Mouse (Mus musculus) liver, embryonic 15.5 days (tissue): Measurements from ENCODE around the gene Tm2d3. TPM values are rescaled to one million over a fixed set of nuclear protein-coding genes. Genes with fewer than 3 reads are reported as not detected.
A peak's percentile ranks its signal among the peaks of the same experiment; 100 is the strongest.

Source experiments
- ATAC-seq: fragments of 200-750 bp; cut with Nextera tagmentation; 2 replicates; pipeline ENCODE4 v1.8.0; 2017; ENCODE audit warnings: moderate number of reproducible peaks, mild to moderate bottlenecking, moderate library complexity; ENCODE audit not compliant: insufficient read depth
- H3K27ac ChIP-seq: fragments of 300-500 bp; sonication (generic); replicated peaks from 2 replicates; pipeline ENCODE4 v1.5.1; 2015; ENCODE audit warnings: mild to moderate bottlenecking, inconsistent platforms
- H3K27me3 ChIP-seq: fragments of 300-500 bp; sonication (generic); 2 replicates; pipeline ENCODE4 v1.6.1; 2015; ENCODE audit warnings: mild to moderate bottlenecking, inconsistent platforms
- H3K36me3 ChIP-seq: fragments of 300-500 bp; sonication (generic); replicated peaks from 2 replicates; pipeline ENCODE4 v1.6.1; 2015; ENCODE audit warnings: moderate library complexity, mild to moderate bottlenecking, inconsistent platforms
- H3K4me1 ChIP-seq: fragments of 300-500 bp; sonication (generic); replicated peaks from 2 replicates; pipeline ENCODE4 v1.6.1; 2015; ENCODE audit warnings: inconsistent platforms
- H3K4me2 ChIP-seq: fragments of 300-500 bp; sonication (generic); 2 replicates; pipeline ENCODE4 v1.6.1; 2015; ENCODE audit warnings: moderate library complexity, mild to moderate bottlenecking, inconsistent platforms
- H3K4me3 ChIP-seq: fragments of 300-500 bp; sonication (generic); replicated peaks from 2 replicates; pipeline ENCODE4 v1.5.1; 2015; ENCODE audit warnings: mild to moderate bottlenecking, inconsistent platforms
- H3K9ac ChIP-seq: fragments of 300-500 bp; sonication (generic); 2 replicates; pipeline ENCODE4 v1.6.1; 2015; ENCODE audit warnings: moderate library complexity, mild to moderate bottlenecking, inconsistent platforms
- H3K9me3 ChIP-seq: fragments of 300-500 bp; sonication (generic); replicated peaks from 2 replicates; pipeline ENCODE4 v1.6.1; 2016; ENCODE audit warnings: inconsistent platforms
- WGBS: fragments of 180-500 bp; shearing (Covaris S2); methylation state at CpG from one replicate; pipeline ENCODE4 v1.1.7; 2015; ENCODE audit warnings: mixed read lengths; ENCODE audit not compliant: insufficient replicate concordance; 5-methylcytosine and 5-hydroxymethylcytosine counted together
- polyA plus RNA-seq: library from polyadenylated mRNA; unstranded; fragments of >200 nt; fragmentation: Nextera tagmentation; extraction: Ambion mirVana; gene quantifications from 2 replicates; pipeline ENCODE4 v1.2.1, GENCODE M21; 2015

Tm2d3 gene
- polyA plus RNA-seq: 28.9 and 30.8 TPM in 2 replicates

DNA sequence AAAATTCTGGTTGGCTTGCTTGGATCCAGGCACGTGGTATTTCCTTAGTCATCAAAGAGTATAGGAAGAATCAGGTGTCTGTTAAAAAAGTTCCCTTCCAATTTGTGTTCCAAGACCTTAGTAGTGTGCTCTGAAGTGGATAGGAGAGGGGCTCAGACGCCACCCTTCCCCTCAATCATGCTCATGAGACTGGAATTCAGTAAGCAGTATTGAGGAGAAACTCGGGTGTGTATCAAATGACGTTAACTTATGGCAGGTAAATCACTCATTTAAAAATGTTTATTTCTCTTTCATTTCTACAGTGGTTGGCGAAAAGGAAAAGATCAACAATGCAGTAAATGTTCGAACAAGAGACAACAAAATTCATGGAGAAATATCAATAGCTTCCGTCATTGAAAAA lies at the start of gene Tm2d3:
Tm2d3 (plus strand) TSS at position 301 of the 400 bp plus-strand sequence.
- WGBS: 78% methylated on average over 7 of the region's 7 CpGs
- ATAC-seq: no peak
- Histone ChIP-seq H3K27me3 (no peaks in the 10 kb centered on the region), H3K4me1 (peaks cover 21% of the 10 kb centered on the region), H3K9ac (no peak within 1 kb of the TSS), H3K4me2 (no peak within 1 kb of the TSS), H3K36me3 (peaks cover 50% of the 10 kb centered on the region), H3K4me3 (no peak within 1 kb of the TSS), H3K9me3 (no peaks in the 10 kb centered on the region), H3K27ac (no peak within 1 kb of the TSS)

DNA sequence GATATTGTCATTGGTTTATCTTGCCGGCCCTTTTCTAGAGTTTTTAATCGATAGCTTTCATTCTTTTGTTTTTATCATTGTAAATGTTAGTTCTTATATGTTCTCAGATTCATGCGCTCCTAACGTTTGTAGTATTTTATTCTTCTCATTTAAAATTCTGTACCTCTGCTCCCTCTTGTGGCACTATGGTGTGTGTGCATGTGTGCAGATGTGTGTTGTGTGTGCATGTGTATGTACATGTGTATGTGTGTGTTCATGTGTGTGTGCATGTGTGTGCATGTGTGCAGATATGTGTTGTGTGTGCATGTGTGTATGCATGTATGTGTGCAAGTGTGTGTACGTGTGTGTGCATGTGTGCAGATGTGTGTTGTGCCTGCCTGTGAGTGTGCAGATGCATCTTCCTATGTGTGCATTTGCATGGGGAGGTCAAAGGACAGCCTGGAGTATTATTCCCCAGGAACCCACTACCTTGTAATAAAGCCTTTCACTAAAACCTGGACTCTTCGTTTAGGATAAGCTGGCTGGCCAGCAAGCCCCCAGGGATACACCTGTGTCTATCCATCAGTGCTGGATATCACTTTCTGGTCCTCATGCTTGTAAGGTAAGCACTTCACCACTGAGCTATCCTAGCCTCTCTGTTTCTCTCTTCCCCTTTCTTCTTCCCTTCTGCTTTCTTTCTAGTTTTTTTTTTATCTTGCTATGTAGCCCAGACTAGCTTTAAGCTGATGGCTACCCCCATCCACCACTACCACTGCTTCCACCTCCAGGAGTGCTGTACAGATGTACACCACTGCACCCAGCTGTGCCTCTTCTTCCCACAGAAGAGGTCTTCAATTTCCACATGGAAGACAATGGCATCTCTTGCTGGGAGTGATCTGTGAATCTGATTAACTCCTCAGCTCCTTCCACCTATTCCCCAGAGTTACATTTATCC lies 48.3 kb upstream of the Tm2d3 start:
- H3K4me3 ChIP-seq: no peak overlapping the region
- H3K4me2 ChIP-seq: no peak overlapping the region
- no peak overlapping the region for H3K9ac ChIP-seq
- 45% methylated on average over 6 of the region's 6 CpGs for WGBS
- no peak overlapping the region for H3K27ac ChIP-seq
- no peaks in the 10 kb centered on the region for H3K9me3 ChIP-seq
- peaks cover 11% of the 10 kb centered on the region for H3K36me3 ChIP-seq
- H3K4me1 ChIP-seq: peaks cover 71% of the 10 kb centered on the region
- 0 out of 2 replicates have a peak, but pooled peaks cover 6% of the 10 kb centered on the region for H3K27me3 ChIP-seq
- no peak for ATAC-seq

DNA sequence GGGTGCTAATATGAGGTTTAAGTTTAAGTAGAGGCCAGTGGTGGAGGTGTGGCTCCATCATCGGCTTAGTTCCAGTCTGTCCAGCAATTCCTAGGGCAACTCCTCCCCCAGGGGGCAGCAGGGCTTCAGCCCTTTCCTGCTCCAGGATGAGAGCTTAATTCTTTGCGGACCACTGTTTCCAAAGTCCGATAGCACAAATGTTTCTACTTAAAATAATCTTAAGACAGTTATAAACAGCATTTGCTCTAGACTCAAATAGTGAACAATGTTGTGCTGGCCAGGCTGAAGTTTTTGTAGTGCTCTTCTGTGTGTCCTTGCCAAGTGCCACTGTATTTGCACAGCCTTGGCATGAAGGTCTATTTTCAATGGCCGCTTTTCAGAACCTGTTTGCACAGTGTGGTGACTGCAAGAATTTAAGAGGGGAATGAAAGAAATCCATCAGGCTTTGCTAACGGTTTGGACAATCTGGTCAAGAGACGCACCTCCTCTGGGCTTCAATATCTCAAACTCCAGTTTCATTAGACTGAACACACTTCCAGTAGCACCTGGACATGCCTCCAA lies 47.0 kb upstream of the Tm2d3 start:
- H3K9ac ChIP-seq: no peak overlapping the region
- peak overlapping the region; percentile 83 for H3K4me3 ChIP-seq
- 48% methylated on average over 6 of the region's 6 CpGs for WGBS

DNA sequence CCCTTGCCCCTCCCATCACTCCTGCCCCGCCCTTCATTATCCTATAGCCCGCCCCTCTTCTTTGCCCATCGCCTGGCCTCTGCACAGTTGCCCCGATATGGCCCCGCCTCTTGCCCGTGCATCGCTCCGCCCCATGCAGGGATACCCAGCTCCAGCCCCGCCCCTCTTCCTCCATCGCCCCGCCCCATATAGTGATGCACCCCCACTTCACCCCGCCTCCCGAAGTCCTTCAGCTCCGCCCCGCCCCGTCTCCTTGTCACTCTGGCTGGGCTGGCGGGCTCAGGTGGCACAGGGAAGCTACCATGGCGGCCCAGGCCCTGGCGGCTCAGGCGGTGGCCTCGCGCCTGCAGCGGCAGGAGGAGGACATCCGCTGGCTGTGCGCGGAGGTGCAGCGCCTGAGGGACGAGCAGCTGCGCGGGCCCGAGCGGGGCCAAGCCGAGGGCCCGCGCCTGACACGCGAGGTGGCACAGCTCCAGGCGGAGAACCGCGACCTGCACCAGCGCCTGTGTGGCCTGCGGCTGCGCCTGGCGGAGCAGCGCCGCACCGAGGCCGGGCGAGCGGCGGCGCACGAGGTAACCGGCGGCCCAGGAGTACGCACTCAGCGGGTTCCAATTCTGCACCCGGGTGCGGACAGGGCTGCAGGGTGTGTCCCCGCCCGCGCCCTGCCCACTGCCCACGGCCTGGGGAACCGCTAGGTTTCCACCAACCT lies 46.2 kb upstream of the Tm2d3 start, which contains the start of gene Tarsl2:
Tarsl2 (plus strand) TSS at position 256 of the 709 bp plus-strand sequence.
- H3K36me3 ChIP-seq: peaks cover 29% of the 10 kb centered on the region
- 0 out of 2 replicates have a peak, but pooled peaks cover 6% of the 10 kb centered on the region for H3K27me3 ChIP-seq
- peak within 1 kb of the TSS; percentile 79 for H3K9ac ChIP-seq
- H3K27ac ChIP-seq: peak within 1 kb of the TSS; percentile 94
- H3K4me2 ChIP-seq: peak within 1 kb of the TSS; percentile 97
- under 1% methylated on average over 64 of the region's 64 CpGs for WGBS
- peak; percentile 88 for ATAC-seq
- H3K4me1 ChIP-seq: peaks cover 53% of the 10 kb centered on the region
- H3K4me3 ChIP-seq: peak within 1 kb of the TSS; percentile 83
- no peaks in the 10 kb centered on the region for H3K9me3 ChIP-seq

More for the DNA sequence above, 47.0 kb upstream of the Tm2d3 start:
- no peak for ATAC-seq
- Histone ChIP-seq H3K4me1 (peaks cover 62% of the 10 kb centered on the region), H3K4me2 (peak overlapping the region; percentile 97), H3K9me3 (no peaks in the 10 kb centered on the region), H3K27me3 (0 out of 2 replicates have a peak, but pooled peaks cover 6% of the 10 kb centered on the region), H3K36me3 (peaks cover 21% of the 10 kb centered on the region), H3K27ac (peak overlapping the region; percentile 67)

DNA sequence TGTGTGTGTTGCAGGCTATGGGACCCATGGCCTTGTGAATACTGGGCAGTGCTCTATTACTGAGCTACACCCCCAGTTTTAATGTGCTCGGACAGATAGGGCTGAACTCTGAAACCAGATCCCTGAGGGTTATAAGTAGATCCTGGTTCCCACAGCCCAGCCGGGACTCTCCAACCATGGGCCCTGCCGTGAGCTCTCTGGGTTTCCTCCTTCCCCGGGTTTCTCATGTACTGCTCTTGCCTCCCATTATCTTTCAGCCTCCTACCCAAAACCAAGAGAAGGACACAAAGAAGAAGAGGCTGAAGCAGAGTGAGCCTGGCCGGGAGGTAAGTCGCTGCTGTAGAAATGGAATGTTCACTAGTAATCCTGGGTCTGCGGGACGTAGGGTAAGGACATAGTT lies 45.0 kb upstream of the Tm2d3 start:
- WGBS: 50% methylated on average over 8 of the region's 8 CpGs
- no peak for ATAC-seq
- no peaks in the 10 kb centered on the region for H3K9me3 ChIP-seq
- H3K4me3 ChIP-seq: peak overlapping the region; percentile 83
- peaks cover 40% of the 10 kb centered on the region for H3K36me3 ChIP-seq
- 0 out of 2 replicates have a peak overlapping the region, but pooled peaks have one; percentile 1 for H3K27ac ChIP-seq
- peak overlapping the region; percentile 97 for H3K4me2 ChIP-seq
- H3K4me1 ChIP-seq: peaks cover 41% of the 10 kb centered on the region
- H3K27me3 ChIP-seq: 0 out of 2 replicates have a peak, but pooled peaks cover 6% of the 10 kb centered on the region
- peak overlapping the region; percentile 20; the same call in 1 of the 2 replicates for H3K9ac ChIP-seq

DNA sequence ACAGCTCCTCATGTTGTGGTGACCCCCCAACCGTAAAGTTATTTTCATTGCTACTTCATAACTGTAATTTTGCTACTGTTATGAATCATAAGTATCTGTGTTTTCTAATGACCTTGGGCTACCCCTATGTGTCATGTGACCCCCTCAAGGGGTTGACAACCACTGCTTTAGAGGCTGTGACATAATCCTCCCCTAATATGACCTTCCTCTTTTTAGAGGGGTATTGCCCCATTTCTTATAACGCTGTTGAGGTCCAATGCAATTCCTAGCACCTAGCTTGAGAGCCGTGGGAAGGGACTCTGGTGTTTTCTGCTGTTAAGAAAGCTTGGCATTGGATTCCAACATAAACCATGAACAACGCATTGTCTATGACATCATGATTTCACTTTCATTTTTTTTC lies 40.3 kb upstream of the Tm2d3 start:
- Histone ChIP-seq H3K4me2 (no peak overlapping the region), H3K4me3 (no peak overlapping the region), H3K27me3 (no peaks in the 10 kb centered on the region), H3K9ac (no peak overlapping the region), H3K27ac (no peak overlapping the region), H3K4me1 (peaks cover 11% of the 10 kb centered on the region), H3K36me3 (peaks cover 77% of the 10 kb centered on the region), H3K9me3 (no peaks in the 10 kb centered on the region)
- ATAC-seq: no peak
- WGBS: 75% methylated on average over 4 of the region's 4 CpGs

DNA sequence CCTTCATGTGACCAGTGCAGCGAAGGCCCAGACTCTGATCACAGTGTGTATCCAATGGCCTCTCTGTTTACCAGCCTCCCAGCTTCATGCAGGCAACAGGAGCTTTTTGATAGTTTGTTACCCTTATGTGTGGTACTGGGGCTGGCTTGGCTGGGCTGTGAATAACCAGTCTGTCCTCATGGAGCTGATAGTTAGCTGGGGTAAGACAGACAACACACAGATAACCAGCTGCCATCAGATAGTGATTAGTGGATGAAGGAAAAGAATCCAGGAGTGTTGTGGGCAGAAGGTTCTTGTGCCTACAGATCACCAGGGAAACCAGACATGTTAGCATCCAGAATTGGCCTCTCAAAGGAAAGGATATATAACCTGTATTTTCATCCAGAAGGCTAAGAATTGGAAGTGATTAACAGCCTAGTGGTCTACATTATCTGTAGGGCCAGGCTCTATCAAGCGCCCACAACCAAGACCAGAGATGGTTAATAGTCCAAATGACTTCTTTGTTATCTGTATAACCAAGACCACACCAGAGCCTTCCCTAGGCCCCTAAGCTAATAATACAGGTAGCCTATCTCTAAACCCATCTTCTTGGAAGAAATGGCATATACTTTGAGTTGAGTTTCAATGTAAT lies 33.4 kb upstream of the Tm2d3 start:
- no peak overlapping the region for H3K4me3 ChIP-seq
- H3K27ac ChIP-seq: peak overlapping the region; percentile 43; the same call in 1 of the 2 replicates
- 0 out of 2 replicates have a peak overlapping the region, but pooled peaks have one; percentile 13 for H3K4me2 ChIP-seq
- ATAC-seq: peak; percentile 76
- 47% methylated on average over 2 of the region's 2 CpGs for WGBS
- H3K36me3 ChIP-seq: peaks cover 67% of the 10 kb centered on the region
- no peaks in the 10 kb centered on the region for H3K27me3 ChIP-seq
- H3K4me1 ChIP-seq: peaks cover 17% of the 10 kb centered on the region
- H3K9me3 ChIP-seq: no peaks in the 10 kb centered on the region
- H3K9ac ChIP-seq: no peak overlapping the region

DNA sequence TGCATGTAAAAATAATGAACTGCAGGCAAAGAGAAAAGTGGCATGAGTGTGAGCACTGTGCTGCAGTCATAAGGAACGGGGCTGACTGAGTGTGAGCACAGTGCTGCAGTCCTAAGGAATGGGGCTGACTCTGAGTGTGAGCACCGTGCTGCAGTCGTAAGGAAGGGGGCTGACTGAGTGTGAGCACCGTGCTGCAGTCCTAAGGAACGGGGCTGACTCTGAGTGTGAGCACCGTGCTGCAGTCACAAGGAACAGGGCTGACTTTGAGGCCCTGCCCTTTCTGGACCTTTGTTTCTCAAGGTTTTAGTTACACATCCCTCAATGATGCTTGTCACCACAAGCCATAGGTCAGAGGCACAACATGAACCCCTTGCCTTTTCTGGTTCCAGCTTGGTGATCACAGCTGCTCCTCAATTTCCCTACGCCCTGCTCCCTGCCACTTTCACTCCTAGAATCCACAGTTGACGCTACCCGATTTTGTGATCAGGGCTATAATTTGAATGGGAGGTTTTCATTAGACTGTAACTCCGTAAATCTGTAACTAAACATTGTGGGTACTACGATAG lies 27.7 kb upstream of the Tm2d3 start:
- H3K4me2 ChIP-seq: no peak overlapping the region
- no peaks in the 10 kb centered on the region for H3K9me3 ChIP-seq
- H3K9ac ChIP-seq: no peak overlapping the region
- no peak overlapping the region for H3K4me3 ChIP-seq
- H3K36me3 ChIP-seq: peaks cover 84% of the 10 kb centered on the region
- no peaks in the 10 kb centered on the region for H3K27me3 ChIP-seq
- H3K4me1 ChIP-seq: no peaks in the 10 kb centered on the region
- WGBS: 87% methylated on average over 11 of the region's 11 CpGs
- H3K27ac ChIP-seq: no peak overlapping the region
- ATAC-seq: no peak

DNA sequence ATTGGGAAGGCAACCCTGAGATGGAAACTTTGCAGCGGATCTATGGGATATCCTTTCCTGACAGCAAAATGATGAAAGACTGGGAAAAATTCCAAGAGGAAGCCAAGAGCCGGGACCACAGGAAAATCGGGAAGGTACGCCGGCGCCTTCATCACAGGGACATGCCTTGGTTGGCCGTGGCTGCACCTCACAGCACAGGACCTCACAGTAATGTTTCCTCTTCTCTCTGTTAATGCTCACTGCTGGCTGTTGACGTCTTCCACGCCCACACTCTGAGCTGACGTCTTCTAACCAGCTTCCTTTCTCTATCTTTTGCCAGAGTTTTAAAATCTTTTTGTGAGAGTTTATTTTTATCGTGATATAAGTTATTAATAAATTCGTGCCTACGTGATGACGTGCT lies 27.1 kb upstream of the Tm2d3 start:
- Histone ChIP-seq H3K4me2 (no peak overlapping the region), H3K9ac (no peak overlapping the region), H3K4me3 (no peak overlapping the region), H3K9me3 (no peaks in the 10 kb centered on the region), H3K27me3 (no peaks in the 10 kb centered on the region), H3K27ac (no peak overlapping the region), H3K36me3 (peaks cover 84% of the 10 kb centered on the region), H3K4me1 (no peaks in the 10 kb centered on the region)
- ATAC-seq: no peak
- 83% methylated on average over 14 of the region's 14 CpGs for WGBS

DNA sequence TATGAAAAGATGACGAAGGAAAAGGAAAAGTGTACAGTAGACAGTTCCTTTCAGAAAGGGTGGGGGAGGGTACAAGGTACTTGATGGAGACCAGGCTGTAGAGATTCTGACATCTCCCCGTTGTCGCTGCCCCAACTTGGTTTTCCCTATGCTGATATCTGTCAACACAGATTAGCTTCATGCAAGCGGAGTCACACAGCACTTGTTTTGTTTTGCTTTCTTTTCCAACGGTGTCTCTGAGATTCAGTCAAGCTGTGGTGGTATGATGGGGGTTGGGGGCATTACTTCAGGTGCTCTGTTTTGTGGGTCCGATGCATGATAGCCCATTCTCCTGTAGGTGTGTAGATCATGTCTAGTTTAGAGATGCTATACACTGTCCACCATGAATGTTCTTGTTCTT lies 23.5 kb upstream of the Tm2d3 start:
- Histone ChIP-seq H3K36me3 (peaks cover 84% of the 10 kb centered on the region), H3K4me3 (no peak overlapping the region), H3K4me2 (no peak overlapping the region), H3K27ac (no peak overlapping the region), H3K27me3 (no peaks in the 10 kb centered on the region), H3K9me3 (no peaks in the 10 kb centered on the region), H3K9ac (no peak overlapping the region), H3K4me1 (no peaks in the 10 kb centered on the region)
- no peak for ATAC-seq
- WGBS: 77% methylated on average over 6 of the region's 6 CpGs
